8 mouse cellular contexts compared by ENCODE assay signal in genomic region chr10:57531616-57532217, GRCm38 (mm10). TPM values are rescaled to one million over a fixed set of nuclear protein-coding genes. Genes with fewer than 3 reads are reported as not detected.
DNase-seq lines count a peak whose midpoint lies in the region; ATAC-seq and TF ChIP-seq lines count a peak whose summit lies in the region.

No protein-coding gene starts in this region.

- no peaks in the 10 kb centered on the region for H3K27me3 ChIP-seq in embryonic facial prominence, embryonic 12.5 days
- no peaks in the 10 kb centered on the region for H3K27me3 ChIP-seq in limb, embryonic 14.5 days (ENCODE audit: control insufficient read depth, insufficient read depth, low read length)

- no peak; the same call in 1 of the 2 replicates for ATAC-seq in embryonic facial prominence, embryonic 12.5 days (ENCODE audit: insufficient number of reproducible peaks, insufficient read depth, low FRiP score, low TSS enrichment)
- no peak for ATAC-seq in limb, embryonic 14.5 days (ENCODE audit: low FRiP score, low read depth)

- H3K9me3 ChIP-seq in embryonic facial prominence, embryonic 12.5 days, result no peaks in the 10 kb centered on the region
- H3K9me3 ChIP-seq in limb, embryonic 14.5 days (ENCODE audit: control insufficient read depth, low read length), result no peaks in the 10 kb centered on the region

- TF ChIP-seq CTCF in gastrocnemius, adult 2 months (IDR thresholded peaks at IDR 0.05), result no peak

- H3K4me1 ChIP-seq in embryonic facial prominence, embryonic 12.5 days, result peaks cover 8% of the 10 kb centered on the region
- H3K4me1 ChIP-seq in limb, embryonic 14.5 days (ENCODE audit: control insufficient read depth, insufficient read depth, low read length), result peaks cover 14% of the 10 kb centered on the region

- no peak for TF ChIP-seq POLR2A in limb, embryonic 14.5 days (IDR thresholded peaks at IDR 0.05; ENCODE audit: borderline replicate concordance, extremely low read depth, insufficient read depth, insufficient read length)

- peak overlapping the region; percentile 67 for H3K4me2 ChIP-seq in embryonic facial prominence, embryonic 12.5 days (replicated peaks)
- H3K4me2 ChIP-seq in limb, embryonic 14.5 days (replicated peaks; ENCODE audit: low read depth, low read length, severe bottlenecking), result peak overlapping the region; percentile 70

- DNase-seq in gastrocnemius, adult 2 months, result no peak
- DNase-seq in gastrocnemius, postnatal 25 days, result no peak
- peak; percentile 21 for DNase-seq in 3T3-L1 (ENCODE audit: low read depth, low spot score)
- DNase-seq in limb, embryonic 14.5 days (ENCODE audit: low spot score), result peak; percentile 12
- DNase-seq in left cerebral cortex, postnatal 36 days (ENCODE audit: low spot score in 2 of 2), result no peak
- no peak for DNase-seq in B cell, adult 2 months
- DNase-seq in layer of hippocampus, postnatal 36 days, result no peak

- peak overlapping the region; percentile 75 for H3K4me3 ChIP-seq in gastrocnemius, adult 2 months
- H3K4me3 ChIP-seq in embryonic facial prominence, embryonic 12.5 days, result peak overlapping the region; percentile 75
- peak overlapping the region; percentile 94 for H3K4me3 ChIP-seq in limb, embryonic 14.5 days (replicated peaks; ENCODE audit: low read length)

- H3K36me3 ChIP-seq in embryonic facial prominence, embryonic 12.5 days, result peaks cover 7% of the 10 kb centered on the region
- peaks cover 9% of the 10 kb centered on the region for H3K36me3 ChIP-seq in limb, embryonic 14.5 days (ENCODE audit: control insufficient read depth, insufficient read depth, low read length)

- peak overlapping the region; percentile 96 for H3K27ac ChIP-seq in gastrocnemius, adult 2 months
- peak overlapping the region; percentile 96 for H3K27ac ChIP-seq in embryonic facial prominence, embryonic 12.5 days
- H3K27ac ChIP-seq in limb, embryonic 14.5 days (replicated peaks; ENCODE audit: low read depth, low read length), result peak overlapping the region; percentile 93

- peak overlapping the region; percentile 86 for H3K9ac ChIP-seq in embryonic facial prominence, embryonic 12.5 days
- peak overlapping the region; percentile 94 for H3K9ac ChIP-seq in limb, embryonic 14.5 days (ENCODE audit: low read depth, low read length, severe bottlenecking)

- intact Hi-C loops in gastrocnemius, adult 2 months (cut with DNase I), result loop anchor here (1.0 kb wide), 1 partner anchor 45 kb away; the partner anchor contains the start of gene Hsf2
- intact Hi-C loops in left cerebral cortex, postnatal 36 days (cut with DNase I), result loop anchor here (1.0 to 10.0 kb wide), 2 partner anchors 45 to 193 kb away; partner anchors contain the start of gene Hsf2

- WGBS in embryonic facial prominence, embryonic 12.5 days, result 3% methylated on average over 28 of the region's 28 CpGs
- WGBS in limb, embryonic 14.5 days, result 5% methylated on average over 24 of the region's 28 CpGs

RNA-seq across cellular contexts. Expression of gene Serinc1, which starts 0.6 kb away (rescaled TPM):
- 100 to 1,000 TPM; 180 to 183 TPM for total RNA-seq in gastrocnemius, adult 2 months (2021)
- 100 to 1,000 TPM; 144 to 171 TPM for total RNA-seq in gastrocnemius, postnatal 25 days (2021)
- 164 and 168 TPM in 2 replicates for polyA plus RNA-seq in embryonic facial prominence, embryonic 12.5 days (2016; fragmentation: Nextera tagmentation; extraction: Ambion mirVana)
- polyA plus RNA-seq in limb, embryonic 14.5 days (2012; rRNA removed), result 113 and 114 TPM in 2 replicates
- 160 and 170 TPM in 2 replicates for polyA plus RNA-seq in limb, embryonic 14.5 days (2014; fragmentation: Nextera tagmentation; extraction: Ambion mirVana)
- 1,000 to 10,000 TPM in 1 of 2 experiments, 100 to 1,000 TPM in 1; 965 to 1,014 TPM for total RNA-seq in left cerebral cortex, postnatal 36 days (2021)
- total RNA-seq in layer of hippocampus, postnatal 36 days (2021), result 1,000 to 10,000 TPM in 1 of 2 experiments, 100 to 1,000 TPM in 1; 905 to 1,006 TPM

RNA-seq across cellular contexts. Expression of gene Hsf2, which starts 45.5 kb away (rescaled TPM):
- total RNA-seq in gastrocnemius, adult 2 months (2021), result 10 to 100 TPM; 22.6 to 22.8 TPM
- 10 to 100 TPM; 23.0 to 29.8 TPM for total RNA-seq in gastrocnemius, postnatal 25 days (2021)
- polyA plus RNA-seq in embryonic facial prominence, embryonic 12.5 days (2016; fragmentation: Nextera tagmentation; extraction: Ambion mirVana), result 45.1 and 48.8 TPM in 2 replicates
- polyA plus RNA-seq in limb, embryonic 14.5 days (2012; rRNA removed), result 22.0 and 23.4 TPM in 2 replicates
- 29.8 and 31.0 TPM in 2 replicates for polyA plus RNA-seq in limb, embryonic 14.5 days (2014; fragmentation: Nextera tagmentation; extraction: Ambion mirVana)
- total RNA-seq in left cerebral cortex, postnatal 36 days (2021), result 10 to 100 TPM; 26.6 to 33.7 TPM
- 10 to 100 TPM; 32.2 to 33.4 TPM for total RNA-seq in layer of hippocampus, postnatal 36 days (2021)

Comparison
In these comparisons a context has a peak if more than half of its experiments do, and no peak if none do; other contexts are left out.
1. DNase-seq: peak in 3T3-L1 (single experiment) and limb, embryonic 14.5 days (single experiment); none in gastrocnemius, adult 2 months (single experiment), gastrocnemius, postnatal 25 days (single experiment), left cerebral cortex, postnatal 36 days (0 of 2), B cell, adult 2 months (0 of 2) and layer of hippocampus, postnatal 36 days (0 of 2).
2. RNA of gene Serinc1, which starts 0.6 kb away (total RNA-seq): 965 to 1,014 TPM in left cerebral cortex, postnatal 36 days and 905 to 1,006 TPM in layer of hippocampus, postnatal 36 days; 180 to 183 TPM in gastrocnemius, adult 2 months and 144 to 171 TPM in gastrocnemius, postnatal 25 days; every median in the first group is over 4 times any median in the second.
3. Peak in every context shown above with its lines, with median percentiles within 50 percentile points of each other: H3K27ac ChIP-seq and H3K4me3 ChIP-seq.